Mouse (Mus musculus): Measurements from ENCODE around the gene Cox14. TPM values are rescaled to one million over a fixed set of nuclear protein-coding genes. Genes with fewer than 3 reads are reported as not detected.

Cox14 gene
- polyA plus RNA-seq, 1 experiment, result 210 TPM

GRCm38 (mm10) chr15:99772925-99773324 is 47.5 kb downstream of the Cox14 start:
- Histone ChIP-seq H3ac (ENCODE audit: control insufficient read depth, insufficient read length, low read depth) (peak overlapping the region; percentile 13), H3K79me2 (ENCODE audit: control insufficient read depth, insufficient read depth) (peaks cover 40% of the 10 kb centered on the region), H3K4me3 (ENCODE audit: insufficient read depth, poor library complexity, severe bottlenecking) (peak overlapping the region; percentile 86), H3K79me3 (ENCODE audit: low read depth) (peaks cover 35% of the 10 kb centered on the region), H3K36me3 (ENCODE audit: control insufficient read depth, insufficient read depth) (peaks cover 6% of the 10 kb centered on the region), H3K27me3 (ENCODE audit: control insufficient read depth, insufficient read depth, insufficient read length) (no peaks in the 10 kb centered on the region)
- TF ChIP-seq MYOG (IDR thresholded peaks at IDR 0.05; ENCODE audit: control insufficient read depth, extremely low read depth, insufficient read length) (no peak), MYOD1 (IDR thresholded peaks at IDR 0.05; ENCODE audit: control insufficient read depth, insufficient read length, low read depth) (no peak), CTCF (IDR thresholded peaks at IDR 0.05; ENCODE audit: control insufficient read depth, insufficient read depth, insufficient read length) (no peak), FOSL1 (IDR thresholded peaks at IDR 0.05; ENCODE audit: insufficient read depth, low read length, poor library complexity, severe bottlenecking) (no peak), MAX (IDR thresholded peaks at IDR 0.05) (no peak), CEBPB (IDR thresholded peaks at IDR 0.05; ENCODE audit: low read depth) (no peak), USF1 (IDR thresholded peaks at IDR 0.05; ENCODE audit: low read depth) (no peak)

Other genes with a start within 250 kb of the Cox14 start
- 0.68 TPM for gene Faim2, start 197.5 kb upstream of the Cox14 start, polyA plus RNA-seq (2012; fragmentation: generic; extraction: Trizol)
- 0.18 TPM for gene Aqp2, start 146.6 kb upstream of the Cox14 start, polyA plus RNA-seq (2012; fragmentation: generic; extraction: Trizol)
- 395 TPM for gene Aqp5, start 134.8 kb upstream of the Cox14 start, polyA plus RNA-seq (2012; fragmentation: generic; extraction: Trizol)
- not detected for gene Aqp6, start 124.2 kb upstream of the Cox14 start, polyA plus RNA-seq (2012; fragmentation: generic; extraction: Trizol)
- gene Racgap1, start 74.0 kb upstream of the Cox14 start, polyA plus RNA-seq (2012; fragmentation: generic; extraction: Trizol), result 175 TPM
- gene Asic1, start 55.2 kb upstream of the Cox14 start, polyA plus RNA-seq (2012; fragmentation: generic; extraction: Trizol), result 2.2 TPM
- gene Smarcd1, start 23.5 kb upstream of the Cox14 start, polyA plus RNA-seq (2012; fragmentation: generic; extraction: Trizol), result 28.6 TPM
- not detected for gene Gm17349, start 20.1 kb upstream of the Cox14 start, polyA plus RNA-seq (2012; fragmentation: generic; extraction: Trizol)
- gene Gpd1, start 8.1 kb upstream of the Cox14 start, polyA plus RNA-seq (2012; fragmentation: generic; extraction: Trizol), result 0.64 TPM
- 101 TPM for gene Cers5, start 47.3 kb downstream of the Cox14 start, polyA plus RNA-seq (2012; fragmentation: generic; extraction: Trizol)
- gene Lima1, start 149.8 kb downstream of the Cox14 start, polyA plus RNA-seq (2012; fragmentation: generic; extraction: Trizol), result 130 TPM
- gene Fam186a, start 241.4 kb downstream of the Cox14 start, polyA plus RNA-seq (2012; fragmentation: generic; extraction: Trizol), result not detected
- gene Larp4, start 244.4 kb downstream of the Cox14 start, polyA plus RNA-seq (2012; fragmentation: generic; extraction: Trizol), result 19.6 TPM

Data from C2C12 (cell line).